Mouse (Mus musculus): ENCODE data around the gene Sh3gl2. TPM values are rescaled to one million over a fixed set of nuclear protein-coding genes. Genes with fewer than 3 reads are reported as not detected.

Sh3gl2 gene
- polyA plus RNA-seq, 1 experiment = 0.87 TPM

- TF ChIP-seq CTCF (IDR thresholded peaks at IDR 0.05; ENCODE audit: control insufficient read depth, insufficient read depth, low read length) (no peak), POLR2A (IDR thresholded peaks at IDR 0.05; ENCODE audit: borderline replicate concordance, control insufficient read depth, low read depth, low read length) (no peak)
- Histone ChIP-seq H3K4me1 (ENCODE audit: control insufficient read depth, insufficient read depth, low read length) (no peaks in the 10 kb centered on the region), H3K27ac (ENCODE audit: control insufficient read depth, insufficient read depth, low read depth, low read length, poor library complexity) (no peak overlapping the region), H3K4me3 (replicated peaks; ENCODE audit: control insufficient read depth, low read depth, low read length) (no peak overlapping the region)
- WGBS = 76% methylated on average over 5 of the region's 5 CpGs
Observed at GRCm38 (mm10) chr4:85507491-85507890, 302.6 kb downstream of the Sh3gl2 start.

GRCm38 (mm10) chr4:85513288-85513687, 308.4 kb downstream of the Sh3gl2 start:
- H3K4me3 ChIP-seq (replicated peaks; ENCODE audit: control insufficient read depth, low read depth, low read length) = no peak overlapping the region
- H3K27ac ChIP-seq (ENCODE audit: control insufficient read depth, insufficient read depth, low read depth, low read length, poor library complexity) = no peak overlapping the region
- WGBS = 45% methylated on average over 7 of the region's 7 CpGs
- no peaks in the 10 kb centered on the region for H3K4me1 ChIP-seq (ENCODE audit: control insufficient read depth, insufficient read depth, low read length)
- TF ChIP-seq CTCF (IDR thresholded peaks at IDR 0.05; ENCODE audit: control insufficient read depth, insufficient read depth, low read length) = no peak

- WGBS = 7% methylated on average over 9 of the region's 9 CpGs
- no peak for TF ChIP-seq CTCF (IDR thresholded peaks at IDR 0.05; ENCODE audit: control insufficient read depth, insufficient read depth, low read length)
- TF ChIP-seq POLR2A (IDR thresholded peaks at IDR 0.05; ENCODE audit: borderline replicate concordance, control insufficient read depth, low read depth, low read length) = no peak
- no peak within 1 kb of the TSS for H3K4me3 ChIP-seq (replicated peaks; ENCODE audit: control insufficient read depth, low read depth, low read length)
Observed at GRCm38 (mm10) chr4:85513792-85514191, 308.9 kb downstream of the Sh3gl2 start, which contains the start of gene Adamtsl1. Gene Adamtsl1, plus strand, starts transcription at chr4:85514172.

GRCm38 (mm10) chr4:85514205-85514681, 309.3 kb downstream of the Sh3gl2 start:
- WGBS = 3% methylated on average over 33 of the region's 33 CpGs
- Histone ChIP-seq H3K27ac (ENCODE audit: control insufficient read depth, insufficient read depth, low read depth, low read length, poor library complexity) (no peak overlapping the region), H3K4me1 (ENCODE audit: control insufficient read depth, insufficient read depth, low read length) (no peaks in the 10 kb centered on the region), H3K4me3 (replicated peaks; ENCODE audit: control insufficient read depth, low read depth, low read length) (no peak overlapping the region)
- TF ChIP-seq CTCF (IDR thresholded peaks at IDR 0.05; ENCODE audit: control insufficient read depth, insufficient read depth, low read length) = no peak
- TF ChIP-seq POLR2A (IDR thresholded peaks at IDR 0.05; ENCODE audit: borderline replicate concordance, control insufficient read depth, low read depth, low read length) = no peak

More at GRCm38 (mm10) chr4:85513792-85514191, 308.9 kb downstream of the Sh3gl2 start, which contains the start of gene Adamtsl1:
- no peaks in the 10 kb centered on the region for H3K4me1 ChIP-seq (ENCODE audit: control insufficient read depth, insufficient read depth, low read length)
- no peak within 1 kb of the TSS for H3K27ac ChIP-seq (ENCODE audit: control insufficient read depth, insufficient read depth, low read depth, low read length, poor library complexity)

GRCm38 (mm10) chr4:85526966-85527566, 322.1 kb downstream of the Sh3gl2 start:
- H3K27ac ChIP-seq (ENCODE audit: control insufficient read depth, insufficient read depth, low read depth, low read length, poor library complexity) = no peak overlapping the region
- no peaks in the 10 kb centered on the region for H3K4me1 ChIP-seq (ENCODE audit: control insufficient read depth, insufficient read depth, low read length)
- WGBS = 76% methylated on average over 7 of the region's 7 CpGs

GRCm38 (mm10) chr4:85529852-85530251, 324.9 kb downstream of the Sh3gl2 start:
- H3K4me1 ChIP-seq (ENCODE audit: control insufficient read depth, insufficient read depth, low read length) = no peaks in the 10 kb centered on the region
- 35% methylated on average over 1 of the region's 1 CpGs for WGBS
- no peak overlapping the region for H3K27ac ChIP-seq (ENCODE audit: control insufficient read depth, insufficient read depth, low read depth, low read length, poor library complexity)
- no peak overlapping the region for H3K4me3 ChIP-seq (replicated peaks; ENCODE audit: control insufficient read depth, low read depth, low read length)
- TF ChIP-seq POLR2A (IDR thresholded peaks at IDR 0.05; ENCODE audit: borderline replicate concordance, control insufficient read depth, low read depth, low read length) = no peak
- no peak for TF ChIP-seq CTCF (IDR thresholded peaks at IDR 0.05; ENCODE audit: control insufficient read depth, insufficient read depth, low read length)

More at GRCm38 (mm10) chr4:85526966-85527566, 322.1 kb downstream of the Sh3gl2 start:
- H3K4me3 ChIP-seq (replicated peaks; ENCODE audit: control insufficient read depth, low read depth, low read length) = no peak overlapping the region
- TF ChIP-seq POLR2A (IDR thresholded peaks at IDR 0.05; ENCODE audit: borderline replicate concordance, control insufficient read depth, low read depth, low read length) (no peak), CTCF (IDR thresholded peaks at IDR 0.05; ENCODE audit: control insufficient read depth, insufficient read depth, low read length) (no peak)

- TF ChIP-seq CTCF (IDR thresholded peaks at IDR 0.05; ENCODE audit: control insufficient read depth, insufficient read depth, low read length) (no peak), POLR2A (IDR thresholded peaks at IDR 0.05; ENCODE audit: borderline replicate concordance, control insufficient read depth, low read depth, low read length) (no peak)
- WGBS = 75% methylated on average over 5 of the region's 5 CpGs
- H3K4me1 ChIP-seq (ENCODE audit: control insufficient read depth, insufficient read depth, low read length) = no peaks in the 10 kb centered on the region
- H3K4me3 ChIP-seq (replicated peaks; ENCODE audit: control insufficient read depth, low read depth, low read length) = no peak overlapping the region
- no peak overlapping the region for H3K27ac ChIP-seq (ENCODE audit: control insufficient read depth, insufficient read depth, low read depth, low read length, poor library complexity)
Observed at GRCm38 (mm10) chr4:85539677-85540076, 334.8 kb downstream of the Sh3gl2 start.

GRCm38 (mm10) chr4:85543221-85543620, 338.3 kb downstream of the Sh3gl2 start:
- Histone ChIP-seq H3K27ac (ENCODE audit: control insufficient read depth, insufficient read depth, low read depth, low read length, poor library complexity) (no peak overlapping the region), H3K4me3 (replicated peaks; ENCODE audit: control insufficient read depth, low read depth, low read length) (no peak overlapping the region), H3K4me1 (ENCODE audit: control insufficient read depth, insufficient read depth, low read length) (no peaks in the 10 kb centered on the region)
- 74% methylated on average over 4 of the region's 4 CpGs for WGBS
- TF ChIP-seq CTCF (IDR thresholded peaks at IDR 0.05; ENCODE audit: control insufficient read depth, insufficient read depth, low read length) (no peak), POLR2A (IDR thresholded peaks at IDR 0.05; ENCODE audit: borderline replicate concordance, control insufficient read depth, low read depth, low read length) (no peak)

Data from bone marrow, adult 2 months (tissue).